Mouse (Mus musculus) embryonic facial prominence, embryonic 12.5 days (tissue): ENCODE measurements around the gene Plscr1. TPM values are rescaled to one million over a fixed set of nuclear protein-coding genes. Genes with fewer than 3 reads are reported as not detected.

Experiments used
- ATAC-seq: fragments of 200-750 bp; cut with Nextera tagmentation; 2 replicates; pipeline ENCODE4 v1.8.0; 2017; ENCODE audit not compliant: insufficient number of reproducible peaks, insufficient read depth, low FRiP score, low TSS enrichment
- H3K27ac ChIP-seq: fragments of 300-500 bp; sonication (generic); 2 replicates; pipeline ENCODE4 v1.5.1; 2016; ENCODE audit warnings: mild to moderate bottlenecking
- H3K27me3 ChIP-seq: fragments of 300-500 bp; sonication (generic); 2 replicates; pipeline ENCODE4 v1.6.1; 2016; ENCODE audit warnings: mild to moderate bottlenecking, moderate library complexity
- H3K36me3 ChIP-seq: fragments of 300-500 bp; sonication (generic); 2 replicates; pipeline ENCODE4 v1.6.1; 2016; ENCODE audit warnings: mild to moderate bottlenecking
- H3K4me1 ChIP-seq: fragments of 300-500 bp; sonication (generic); 2 replicates; pipeline ENCODE4 v1.6.1; 2016
- H3K4me2 ChIP-seq: fragments of 300-500 bp; sonication (generic); replicated peaks from 2 replicates; pipeline ENCODE4 v1.6.1; 2016; ENCODE audit warnings: mild to moderate bottlenecking, moderate library complexity
- H3K4me3 ChIP-seq: fragments of 300-500 bp; sonication (generic); 2 replicates; pipeline ENCODE4 v1.5.1; 2016; ENCODE audit warnings: mild to moderate bottlenecking
- H3K9ac ChIP-seq: fragments of 300-500 bp; sonication (generic); 2 replicates; pipeline ENCODE4 v1.6.1; 2016; ENCODE audit warnings: mild to moderate bottlenecking, moderate library complexity
- H3K9me3 ChIP-seq: fragments of 300-500 bp; sonication (generic); 2 replicates; pipeline ENCODE4 v1.6.1; 2016; ENCODE audit warnings: mild to moderate bottlenecking, moderate library complexity
- WGBS: fragments of 180-500 bp; shearing (Covaris S2); methylation state at CpG from one replicate; pipeline ENCODE4 v1.1.7; 2016; 5-methylcytosine and 5-hydroxymethylcytosine counted together
- polyA plus RNA-seq: library from polyadenylated mRNA; unstranded; fragments of >200 nt; fragmentation: Nextera tagmentation; extraction: Ambion mirVana; gene quantifications from 2 replicates; pipeline ENCODE4 v1.2.1, GENCODE M21; 2016

Gene Plscr1
- polyA plus RNA-seq, result 25.7 and 31.5 TPM in 2 replicates

DNA sequence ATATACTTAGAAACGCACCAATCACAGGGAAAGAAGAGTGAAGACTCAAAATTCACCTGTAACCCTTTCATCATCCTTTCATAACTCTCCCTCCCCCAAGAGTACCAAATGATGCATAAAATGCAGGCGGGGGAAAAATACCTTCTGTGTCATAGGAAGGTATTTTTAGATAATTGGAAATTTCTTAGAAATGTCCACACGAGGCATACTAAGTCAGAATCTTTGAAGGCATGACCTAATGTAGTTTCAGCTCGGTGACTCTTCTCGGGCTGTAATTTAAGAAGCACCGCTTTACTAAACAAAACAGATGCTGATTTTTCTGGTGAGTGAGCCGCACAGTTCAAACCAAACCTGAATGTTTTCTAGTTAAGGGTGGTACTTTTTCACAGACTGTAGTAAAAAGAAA is at the start of gene Plscr1:
Gene Plscr1 (plus strand): TSS at position 304 of the 406 bp plus-strand sequence.
- Histone ChIP-seq H3K4me3 (peak within 1 kb of the TSS; percentile 62), H3K27me3 (no peaks in the 10 kb centered on the region), H3K4me1 (peaks cover 18% of the 10 kb centered on the region), H3K9me3 (no peaks in the 10 kb centered on the region), H3K36me3 (no peaks in the 10 kb centered on the region), H3K9ac (peak within 1 kb of the TSS; percentile 61), H3K4me2 (peak within 1 kb of the TSS; percentile 66), H3K27ac (peak within 1 kb of the TSS; percentile 89)
- ATAC-seq, result no peak
- WGBS, result 22% methylated on average over 7 of the region's 7 CpGs

DNA sequence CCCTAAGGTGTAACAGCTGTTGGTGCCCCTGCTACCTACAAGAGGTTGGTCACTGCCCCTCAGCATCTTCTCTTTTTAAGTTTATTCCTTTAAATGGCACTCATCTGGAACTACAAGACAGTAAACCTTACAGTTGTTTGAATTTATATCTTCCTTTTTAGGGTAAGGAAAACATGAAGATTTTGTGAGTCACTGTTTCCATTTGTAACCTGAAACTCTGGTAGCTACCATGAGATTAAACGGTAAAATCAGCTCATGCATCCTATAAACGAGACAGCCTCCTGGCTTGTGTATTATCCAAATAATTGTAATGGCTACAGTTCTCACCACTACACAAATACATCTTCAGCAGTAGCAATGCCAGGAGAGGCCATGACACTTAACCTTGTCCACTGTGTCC is 45.2 kb upstream of the Plscr1 start:
- no peak overlapping the region for H3K4me2 ChIP-seq
- no peaks in the 10 kb centered on the region for H3K9me3 ChIP-seq
- H3K4me1 ChIP-seq, result no peaks in the 10 kb centered on the region
- no peaks in the 10 kb centered on the region for H3K27me3 ChIP-seq
- H3K27ac ChIP-seq, result no peak overlapping the region
- ATAC-seq, result no peak
- no peak overlapping the region for H3K9ac ChIP-seq
- no peaks in the 10 kb centered on the region for H3K36me3 ChIP-seq
- 30% methylated on average over 2 of the region's 2 CpGs for WGBS
- H3K4me3 ChIP-seq, result no peak overlapping the region

DNA sequence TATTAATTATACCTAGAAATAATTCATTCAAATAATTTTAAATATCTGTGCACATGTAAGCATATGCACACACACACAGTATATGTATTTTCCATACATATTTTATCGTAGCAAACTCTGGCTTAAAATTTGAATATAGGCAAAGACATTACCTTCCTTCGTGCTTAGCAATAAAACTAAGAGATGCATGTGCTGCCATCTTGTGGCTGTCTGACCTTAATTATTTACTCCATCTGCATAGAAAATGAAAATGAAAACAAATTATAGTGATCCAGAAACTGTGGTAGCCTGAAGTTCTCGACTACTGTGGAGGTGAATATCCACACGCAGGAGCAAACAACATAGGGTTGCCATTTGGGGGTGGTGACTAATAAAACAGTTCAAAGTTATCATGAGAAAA is 42.2 kb upstream of the Plscr1 start:
- H3K36me3 ChIP-seq, result no peaks in the 10 kb centered on the region
- H3K9ac ChIP-seq, result no peak overlapping the region
- H3K27me3 ChIP-seq, result no peaks in the 10 kb centered on the region
- no peak for ATAC-seq
- H3K4me2 ChIP-seq, result no peak overlapping the region
- H3K9me3 ChIP-seq, result no peaks in the 10 kb centered on the region
- H3K4me3 ChIP-seq, result no peak overlapping the region
- 50% methylated on average over 4 of the region's 4 CpGs for WGBS
- no peaks in the 10 kb centered on the region for H3K4me1 ChIP-seq
- H3K27ac ChIP-seq, result no peak overlapping the region

- Histone ChIP-seq H3K4me3 (no peak overlapping the region), H3K9me3 (no peaks in the 10 kb centered on the region), H3K4me2 (no peak overlapping the region), H3K36me3 (no peaks in the 10 kb centered on the region), H3K9ac (no peak overlapping the region), H3K27me3 (no peaks in the 10 kb centered on the region), H3K27ac (no peak overlapping the region), H3K4me1 (no peaks in the 10 kb centered on the region)
- WGBS, result 81% methylated on average over 8 of the region's 8 CpGs
- ATAC-seq, result no peak
Observed at GRCm38 (mm10) chr9:92207757-92208156, 41.8 kb upstream of the Plscr1 start.

DNA sequence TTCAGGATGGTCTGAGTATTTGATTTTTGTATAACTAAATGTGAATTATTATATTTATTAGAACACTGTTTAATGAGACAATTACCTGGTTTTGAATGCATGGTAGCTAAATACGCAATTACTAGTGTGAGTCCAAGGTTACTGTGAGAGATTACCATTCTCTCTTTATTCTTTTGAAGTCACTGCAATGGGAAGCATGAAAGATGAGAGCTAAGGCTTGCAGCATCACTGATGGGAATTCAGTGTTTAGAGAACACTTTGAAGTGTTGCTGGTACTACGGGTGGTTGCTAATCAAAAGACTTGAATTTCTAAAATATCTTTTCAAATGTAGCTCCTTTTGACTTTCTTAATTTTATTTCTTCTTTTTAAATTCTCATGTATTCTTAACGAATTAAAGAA is 39.7 kb upstream of the Plscr1 start:
- Histone ChIP-seq H3K4me2 (no peak overlapping the region), H3K27me3 (no peaks in the 10 kb centered on the region), H3K4me3 (no peak overlapping the region), H3K36me3 (no peaks in the 10 kb centered on the region), H3K9me3 (no peaks in the 10 kb centered on the region), H3K4me1 (no peaks in the 10 kb centered on the region), H3K27ac (no peak overlapping the region), H3K9ac (no peak overlapping the region)
- ATAC-seq, result no peak
- 74% methylated on average over 3 of the region's 3 CpGs for WGBS

GRCm38 (mm10) chr9:92210386-92210967 is 39.1 kb upstream of the Plscr1 start:
- Histone ChIP-seq H3K9ac (no peak overlapping the region), H3K4me3 (no peak overlapping the region), H3K4me1 (no peaks in the 10 kb centered on the region), H3K27ac (no peak overlapping the region), H3K4me2 (no peak overlapping the region), H3K36me3 (no peaks in the 10 kb centered on the region), H3K27me3 (no peaks in the 10 kb centered on the region), H3K9me3 (no peaks in the 10 kb centered on the region)
- no peak for ATAC-seq
- WGBS, result 75% methylated on average over 7 of the region's 7 CpGs

GRCm38 (mm10) chr9:92211048-92211447 is 38.5 kb upstream of the Plscr1 start:
- no peak for ATAC-seq
- Histone ChIP-seq H3K27ac (no peak overlapping the region), H3K36me3 (no peaks in the 10 kb centered on the region), H3K4me3 (no peak overlapping the region), H3K9me3 (no peaks in the 10 kb centered on the region), H3K4me1 (no peaks in the 10 kb centered on the region), H3K27me3 (no peaks in the 10 kb centered on the region), H3K9ac (no peak overlapping the region), H3K4me2 (no peak overlapping the region)
- WGBS, result 66% methylated on average over 3 of the region's 3 CpGs

GRCm38 (mm10) chr9:92217484-92217883 is 32.1 kb upstream of the Plscr1 start:
- ATAC-seq, result no peak
- Histone ChIP-seq H3K36me3 (no peaks in the 10 kb centered on the region), H3K9ac (no peak overlapping the region), H3K4me2 (no peak overlapping the region), H3K27ac (no peak overlapping the region), H3K9me3 (no peaks in the 10 kb centered on the region), H3K4me3 (no peak overlapping the region), H3K27me3 (no peaks in the 10 kb centered on the region), H3K4me1 (no peaks in the 10 kb centered on the region)
- WGBS, result 59% methylated on average over 4 of the region's 4 CpGs

DNA sequence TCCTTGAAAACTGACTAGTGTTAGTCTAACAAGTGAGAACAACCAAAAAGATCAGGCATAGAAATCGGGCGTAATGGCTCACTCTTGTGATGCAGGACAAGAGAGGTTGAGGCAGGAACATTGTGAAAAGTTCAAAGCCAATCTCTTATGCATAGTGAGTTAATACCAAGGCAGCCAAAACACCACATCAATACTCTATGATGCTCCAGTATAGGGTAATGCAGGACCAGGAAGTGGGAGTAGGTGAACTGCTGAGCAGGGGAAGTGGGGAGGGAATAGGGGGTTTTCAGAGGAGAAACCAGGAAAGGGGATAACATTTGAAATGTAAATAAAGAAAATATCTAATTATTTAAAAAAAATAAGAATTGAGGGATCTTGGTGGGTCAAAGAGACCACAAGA is 31.7 kb upstream of the Plscr1 start:
- no peak overlapping the region for H3K4me2 ChIP-seq
- H3K27me3 ChIP-seq, result no peaks in the 10 kb centered on the region
- WGBS, result 86% methylated on average over 2 of the region's 2 CpGs
- no peak overlapping the region for H3K9ac ChIP-seq
- no peak for ATAC-seq
- no peaks in the 10 kb centered on the region for H3K36me3 ChIP-seq
- no peak overlapping the region for H3K4me3 ChIP-seq
- no peaks in the 10 kb centered on the region for H3K4me1 ChIP-seq
- no peak overlapping the region for H3K27ac ChIP-seq
- no peaks in the 10 kb centered on the region for H3K9me3 ChIP-seq

DNA sequence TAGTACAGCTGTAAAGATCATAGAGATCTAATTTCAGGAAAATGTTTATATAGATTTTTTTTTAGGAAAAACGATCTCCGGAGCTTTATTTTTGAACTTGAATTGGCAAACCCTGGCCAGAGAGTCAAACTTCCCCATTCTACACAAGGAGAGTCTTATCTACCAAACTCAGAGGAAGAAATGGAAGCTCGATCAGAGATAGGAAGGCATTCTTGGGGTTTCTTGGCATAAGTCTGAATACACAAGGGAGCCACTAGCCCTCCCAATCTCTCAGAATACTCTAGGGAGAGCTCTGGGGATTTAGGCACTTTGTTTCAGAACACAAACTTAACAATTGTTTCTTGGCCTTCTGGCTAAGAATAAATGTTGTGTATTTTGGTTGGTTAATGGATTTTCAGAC is 29.4 kb upstream of the Plscr1 start:
- no peak for ATAC-seq
- no peaks in the 10 kb centered on the region for H3K9me3 ChIP-seq
- WGBS, result 52% methylated on average over 3 of the region's 3 CpGs

DNA sequence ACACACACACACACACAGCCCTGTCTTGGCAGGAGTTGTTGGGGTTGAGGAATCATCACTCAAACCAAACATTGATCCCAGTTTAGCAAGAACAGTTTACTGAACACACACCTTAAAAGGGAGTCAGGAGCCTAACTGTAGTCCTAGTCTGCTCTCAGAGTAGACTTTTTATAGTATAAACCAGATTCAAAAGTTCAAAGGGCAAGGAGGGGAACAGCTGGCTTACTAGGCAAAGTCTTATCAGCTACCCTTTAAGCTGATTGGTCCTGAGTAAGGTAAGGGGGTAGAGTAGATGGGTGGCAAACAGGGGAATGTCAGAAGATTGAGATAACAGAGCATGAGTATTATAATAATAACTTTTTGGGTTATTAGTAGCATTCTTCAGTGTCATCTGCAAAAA is 28.1 kb upstream of the Plscr1 start:
- Histone ChIP-seq H3K27ac (no peak overlapping the region), H3K4me2 (no peak overlapping the region), H3K27me3 (no peaks in the 10 kb centered on the region), H3K4me1 (no peaks in the 10 kb centered on the region), H3K4me3 (no peak overlapping the region), H3K9me3 (no peaks in the 10 kb centered on the region), H3K36me3 (no peaks in the 10 kb centered on the region), H3K9ac (no peak overlapping the region)
- no peak for ATAC-seq

More for the DNA sequence above, 29.4 kb upstream of the Plscr1 start:
- Histone ChIP-seq H3K4me3 (no peak overlapping the region), H3K36me3 (no peaks in the 10 kb centered on the region), H3K27ac (no peak overlapping the region), H3K4me1 (no peaks in the 10 kb centered on the region), H3K9ac (no peak overlapping the region), H3K4me2 (no peak overlapping the region), H3K27me3 (no peaks in the 10 kb centered on the region)

DNA sequence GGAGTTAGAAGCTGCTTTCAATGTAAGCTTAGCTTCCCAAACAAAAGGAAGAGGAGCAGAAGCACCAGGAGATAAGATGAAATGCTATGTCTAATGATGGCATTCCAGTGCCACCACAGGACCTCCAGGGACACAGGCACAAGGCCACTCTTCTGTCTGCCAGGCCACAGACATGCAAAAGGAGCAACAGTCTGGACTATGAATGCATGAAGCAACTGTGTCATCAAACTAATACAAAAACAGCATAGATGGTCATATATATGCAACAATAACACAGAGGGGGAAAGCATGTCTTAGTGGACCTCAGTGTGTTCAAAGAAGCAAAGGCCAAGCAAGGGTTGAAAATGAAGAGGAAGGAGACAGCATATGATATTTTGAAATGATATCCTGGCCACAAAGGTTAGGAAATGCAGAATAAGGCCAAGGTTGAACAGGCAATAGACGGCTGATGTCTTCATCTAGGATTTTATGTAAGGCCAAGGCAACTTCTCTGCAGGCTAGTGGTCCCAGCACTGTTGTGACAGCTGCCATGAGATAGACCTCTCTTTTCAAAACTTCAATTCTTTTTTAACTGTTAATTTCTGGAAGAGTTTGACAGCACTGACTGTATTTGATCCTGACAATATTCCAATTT is 24.8 kb upstream of the Plscr1 start:
- no peaks in the 10 kb centered on the region for H3K36me3 ChIP-seq
- H3K27ac ChIP-seq, result no peak overlapping the region
- no peak overlapping the region for H3K4me2 ChIP-seq
- 82% methylated on average over 1 of the region's 1 CpGs for WGBS
- no peak for ATAC-seq
- H3K9ac ChIP-seq, result no peak overlapping the region
- H3K4me3 ChIP-seq, result no peak overlapping the region
- no peaks in the 10 kb centered on the region for H3K4me1 ChIP-seq
- H3K27me3 ChIP-seq, result no peaks in the 10 kb centered on the region
- H3K9me3 ChIP-seq, result no peaks in the 10 kb centered on the region
